Mouse (Mus musculus) kidney, adult 2 months (tissue): ENCODE data around the gene Hist1h2bj. TPM values are rescaled to one million over a fixed set of nuclear protein-coding genes. Genes with fewer than 3 reads are reported as not detected.

Source experiments
- DNase-seq: peaks from one replicate; pipeline ENCODE4 v3.0.0; 2021
- H3K27ac ChIP-seq: fragments of 200-500 bp; 2 replicates; pipeline ENCODE4 v1.5.1; 2012; ENCODE audit warnings: low read depth, low read length, control low read depth, inconsistent platforms; ENCODE audit not compliant: insufficient read depth
- H3K27me3 ChIP-seq: fragments of 200-500 bp; replicated peaks from 2 replicates; pipeline ENCODE4 v1.6.1; 2012; ENCODE audit warnings: mild to moderate bottlenecking, moderate library complexity, low read length, inconsistent platforms; ENCODE audit not compliant: control insufficient read depth, insufficient read depth
- H3K36me3 ChIP-seq: fragments of 200-500 bp; 2 replicates; pipeline ENCODE4 v1.6.1; 2012; ENCODE audit warnings: mild to moderate bottlenecking, moderate library complexity, low read length, inconsistent platforms; ENCODE audit not compliant: control insufficient read depth, insufficient read depth
- H3K4me1 ChIP-seq: fragments of 200-500 bp; 2 replicates; pipeline ENCODE4 v1.6.1; 2011; ENCODE audit warnings: low read length; ENCODE audit not compliant: control insufficient read depth, insufficient read depth
- H3K4me3 ChIP-seq: fragments of 200-500 bp; 2 replicates; pipeline ENCODE4 v1.5.1; 2011; ENCODE audit warnings: mild to moderate bottlenecking, low read depth, low read length, control low read depth; ENCODE audit not compliant: insufficient read depth
- CTCF ChIP-seq: fragments of 200-500 bp; conservative IDR thresholded peaks from 2 replicates; pipeline ENCODE4 v1.5.1; 2011; ENCODE audit warnings: low read depth, mild to moderate bottlenecking, control low read depth, low read length, moderate library complexity, mixed read lengths; ENCODE audit not compliant: insufficient read depth, insufficient read length
- POLR2A ChIP-seq: fragments of 200-500 bp; IDR thresholded peaks from one replicate; pipeline ENCODE4 v1.6.1; 2011; ENCODE audit warnings: low read depth, low read length, control low read depth
- WGBS: fragments of 180-500 bp; shearing (Covaris S2); methylation state at CpG from one replicate; pipeline ENCODE4 v1.1.7; 2018; 5-methylcytosine and 5-hydroxymethylcytosine counted together
- polyA plus RNA-seq: library from polyadenylated mRNA; depleted of rRNA; stranded (reverse); fragments of >200 nt; gene quantifications from 2 replicates; pipeline ENCODE4 v1.2.3, GENCODE M21; 2012

The Hist1h2bj gene
- polyA plus RNA-seq, 1 experiment, result 0.92 TPM

GRCm38 (mm10) chr13:22015479-22016450 is 27.2 kb upstream of the Hist1h2bj start:
- peaks cover 13% of the 10 kb centered on the region for H3K27me3 ChIP-seq
- no peaks in the 10 kb centered on the region for H3K36me3 ChIP-seq
- 18% methylated on average over 27 of the region's 27 CpGs for WGBS
- H3K4me1 ChIP-seq, result no peaks in the 10 kb centered on the region
- H3K4me3 ChIP-seq, result no peak overlapping the region
- TF ChIP-seq CTCF (no peak), POLR2A (no peak)
- no peak overlapping the region for H3K27ac ChIP-seq
- peak; percentile 88 for DNase-seq

DNA sequence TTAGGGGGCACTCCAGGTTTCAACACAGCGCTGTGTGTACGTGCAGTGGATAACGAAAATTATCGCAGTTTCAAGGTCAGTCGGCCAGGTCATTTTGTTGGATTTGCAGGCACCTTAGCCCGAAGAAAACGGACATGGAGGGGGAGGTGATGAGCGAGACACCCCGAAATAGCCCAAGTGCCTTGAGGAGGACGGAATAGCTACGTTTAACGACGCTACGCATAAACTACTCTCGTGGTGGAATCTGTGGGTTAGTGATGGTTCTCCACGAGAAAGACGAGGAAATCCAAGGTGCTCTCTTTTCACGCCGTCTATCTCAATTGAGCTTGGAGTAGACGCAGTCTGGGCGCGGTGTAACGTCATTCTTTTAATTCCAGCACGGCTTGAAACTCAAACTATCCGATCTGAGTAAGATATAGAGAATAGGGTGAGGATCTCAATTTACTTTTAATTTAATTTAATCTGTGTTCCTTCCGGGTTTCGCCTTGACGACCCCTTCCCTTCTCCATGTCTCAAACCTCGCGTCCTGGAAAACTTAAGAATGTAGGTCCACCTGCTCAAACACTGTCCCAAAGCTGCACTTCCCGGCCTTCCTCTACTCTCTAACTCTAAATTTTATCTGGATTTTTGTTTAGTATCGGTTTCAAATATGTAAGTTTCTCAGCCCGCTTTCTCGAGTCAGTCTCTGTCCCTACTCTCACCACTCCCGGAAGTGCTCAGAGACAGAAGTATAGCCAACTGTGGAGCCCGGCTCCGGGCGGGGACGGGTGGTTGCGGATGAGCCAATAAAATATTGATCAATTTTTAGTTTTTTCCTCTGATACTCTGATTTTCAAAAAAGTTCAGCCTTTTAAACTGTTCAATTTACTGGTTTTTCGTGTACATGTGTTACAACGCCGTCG is 22.8 kb upstream of the Hist1h2bj start:
- peaks cover 3% of the 10 kb centered on the region; the same call in 1 of the 2 replicates for H3K27me3 ChIP-seq
- 8% methylated on average over 44 of the region's 44 CpGs for WGBS
- peak; percentile 16 for DNase-seq

GRCm38 (mm10) chr13:22020901-22021339 is 22.1 kb upstream of the Hist1h2bj start:
- no peak for TF ChIP-seq CTCF
- no peak for TF ChIP-seq POLR2A
- peaks cover 3% of the 10 kb centered on the region; the same call in 1 of the 2 replicates for H3K27me3 ChIP-seq
- H3K36me3 ChIP-seq, result no peaks in the 10 kb centered on the region
- H3K4me3 ChIP-seq, result no peak overlapping the region
- WGBS, result 7% methylated on average over 8 of the region's 8 CpGs
- no peaks in the 10 kb centered on the region for H3K4me1 ChIP-seq
- H3K27ac ChIP-seq, result no peak overlapping the region
- DNase-seq, result peak; percentile 78

More for the DNA sequence above, 22.8 kb upstream of the Hist1h2bj start:
- TF ChIP-seq CTCF (no peak), POLR2A (no peak)
- Histone ChIP-seq H3K4me3 (peak overlapping the region; percentile 36), H3K36me3 (no peaks in the 10 kb centered on the region), H3K4me1 (no peaks in the 10 kb centered on the region), H3K27ac (no peak overlapping the region)

DNA sequence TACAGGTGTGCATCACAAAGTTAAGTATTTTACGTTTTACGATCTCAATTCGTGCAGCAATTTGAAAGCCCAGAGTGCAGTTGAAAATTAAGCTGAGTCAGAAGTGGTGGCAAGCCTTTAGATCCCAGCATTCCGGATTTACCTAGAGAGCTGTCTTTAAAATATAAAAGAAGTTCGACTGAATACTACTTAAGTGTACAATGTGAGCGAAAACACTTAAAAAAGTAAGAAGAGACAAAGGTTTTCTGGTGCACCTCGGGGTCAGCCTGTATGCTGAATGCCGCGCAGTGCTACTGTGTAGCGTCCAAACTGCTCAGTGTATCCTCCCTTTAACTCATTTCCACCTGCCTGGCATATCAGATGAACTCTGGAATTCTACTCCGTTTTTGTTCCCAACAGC is 21.4 kb upstream of the Hist1h2bj start:
- Histone ChIP-seq H3K27ac (no peak overlapping the region), H3K4me1 (no peaks in the 10 kb centered on the region), H3K27me3 (peaks cover 3% of the 10 kb centered on the region; the same call in 1 of the 2 replicates), H3K4me3 (peak overlapping the region; percentile 39), H3K36me3 (no peaks in the 10 kb centered on the region)
- peak; percentile 33 for DNase-seq
- TF ChIP-seq POLR2A (no peak), CTCF (no peak)
- 4% methylated on average over 11 of the region's 11 CpGs for whole genome bisulfite sequencing

GRCm38 (mm10) chr13:22022241-22022640 is 20.8 kb upstream of the Hist1h2bj start:
- H3K4me1 ChIP-seq, result no peaks in the 10 kb centered on the region
- H3K36me3 ChIP-seq, result no peaks in the 10 kb centered on the region
- peaks cover 3% of the 10 kb centered on the region; the same call in 1 of the 2 replicates for H3K27me3 ChIP-seq
- DNase-seq, result peak; percentile 89
- no peak overlapping the region for H3K27ac ChIP-seq
- peak overlapping the region; percentile 39; the same call in 1 of the 2 replicates for H3K4me3 ChIP-seq
- 9% methylated on average over 9 of the region's 9 CpGs for WGBS
- TF ChIP-seq CTCF (no peak), POLR2A (no peak)

DNA sequence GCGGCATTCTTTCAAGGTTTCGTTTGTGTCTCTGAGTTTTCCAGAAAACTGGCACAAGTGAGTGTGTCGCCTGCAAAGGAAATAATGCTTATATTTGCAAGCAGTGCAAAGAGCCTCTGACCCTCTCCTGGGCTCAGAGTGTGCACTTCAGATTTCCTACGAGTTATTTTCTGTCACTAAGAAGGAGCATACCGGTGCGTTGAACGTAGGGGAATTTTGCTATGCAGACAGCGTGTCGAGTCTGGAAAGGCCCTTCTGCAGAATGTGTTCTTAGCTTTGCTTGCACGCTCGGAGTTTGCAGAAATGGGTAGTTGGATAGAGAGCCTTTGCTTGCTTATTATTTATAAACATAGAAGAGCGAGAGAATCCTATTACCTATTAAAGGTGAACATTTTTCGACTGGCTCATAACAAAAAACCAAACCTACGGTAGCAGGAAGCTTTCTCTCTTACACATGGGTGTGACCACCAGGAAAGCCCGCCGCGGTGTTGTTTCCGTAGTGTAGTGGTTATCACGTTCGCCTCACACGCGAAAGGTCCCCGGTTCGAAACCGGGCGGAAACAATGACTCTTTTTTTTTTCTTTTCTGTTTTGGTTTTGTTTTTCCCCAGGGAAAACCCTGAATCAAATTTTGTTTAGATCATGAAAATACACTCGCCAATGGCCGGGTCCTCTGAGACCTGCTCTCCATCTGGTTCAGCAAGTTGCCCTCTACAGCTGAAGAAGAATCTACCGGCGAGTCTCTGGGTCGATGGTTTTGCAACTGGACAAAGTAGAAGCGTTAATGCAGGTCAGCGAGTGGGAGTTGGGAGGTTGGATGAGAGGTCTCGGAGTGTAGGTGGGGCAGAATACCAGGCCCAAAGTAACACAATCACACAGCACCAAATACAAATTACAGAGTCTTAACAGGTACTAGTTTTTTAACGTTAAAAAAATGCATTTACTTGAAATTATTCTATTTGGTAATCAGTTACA is 16.7 kb upstream of the Hist1h2bj start:
- peak; percentile 85 for DNase-seq
- WGBS, result 12% methylated on average over 35 of the region's 35 CpGs
- H3K36me3 ChIP-seq, result no peaks in the 10 kb centered on the region
- no peaks in the 10 kb centered on the region for H3K4me1 ChIP-seq
- H3K27ac ChIP-seq, result no peak overlapping the region
- peak overlapping the region; percentile 11 for H3K4me3 ChIP-seq
- H3K27me3 ChIP-seq, result no peaks in the 10 kb centered on the region
- TF ChIP-seq CTCF (no peak), POLR2A (no peak)
